Mouse (Mus musculus) CH12F3 (cell line): ENCODE results near the gene Gnb3.
"Not testable (repeated sequence)": the region's sequence is repeated elsewhere in the genome, so short reads cannot be mapped to it uniquely, and the experiment has no call there.

Experiments
- in situ Hi-C: fragments of 300-500 bp; cut with MboI; formaldehyde crosslinking; loops from 2 replicates; pipeline ENCODE4 v1.14.3; 2020; ENCODE audit warnings: low sequenced_read_pairs

Gnb3 gene

GRCm38 (mm10) chr6:124817971-124818370, 22.1 kb downstream of the Gnb3 start:
- in situ Hi-C loops: no loop called here

DNA sequence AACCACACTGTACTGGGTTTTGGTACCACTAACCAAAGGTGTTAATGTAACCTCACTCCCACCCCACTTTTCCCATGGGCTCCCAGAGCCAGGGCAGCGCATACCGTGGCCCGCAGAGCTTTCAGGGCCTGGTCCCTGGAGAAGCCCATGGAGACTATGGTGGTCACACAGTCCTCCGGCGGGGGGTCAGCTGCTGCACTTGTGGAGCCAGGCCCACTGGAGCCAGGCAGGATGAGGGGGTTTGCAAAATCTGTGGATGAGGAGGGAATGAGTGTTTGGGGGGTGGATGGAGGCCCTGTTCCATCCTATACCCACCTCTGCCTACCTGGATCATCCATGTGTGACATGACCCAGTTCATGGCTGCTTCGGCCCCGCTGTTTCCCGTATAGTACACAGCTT, 22.5 kb downstream of the Gnb3 start:
- in situ Hi-C loops: no loop called here

DNA sequence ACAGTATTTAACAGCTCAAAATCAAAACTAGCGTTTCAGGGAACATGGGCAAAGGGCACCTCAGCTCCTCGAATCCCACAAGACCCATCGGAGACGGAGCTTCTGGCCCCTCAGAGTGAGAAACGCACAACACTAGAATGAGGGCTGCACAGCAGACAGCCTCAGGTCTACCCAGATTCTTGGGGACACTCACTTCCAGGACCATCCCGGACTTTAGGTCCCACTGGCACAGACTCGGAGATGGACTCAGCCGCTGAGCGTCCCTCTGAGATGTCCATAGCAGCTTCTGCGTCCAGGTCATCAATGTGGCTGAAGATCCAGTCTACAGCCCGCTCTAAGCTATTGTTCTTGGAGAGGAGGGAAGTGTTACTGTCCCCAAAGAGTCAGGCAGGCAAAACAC, 22.9 kb downstream of the Gnb3 start:
- in situ Hi-C loops: no loop called here

- in situ Hi-C loops: no loop called here
These were observed 23.5 kb downstream of the Gnb3 start for GRCm38 (mm10) chr6:124816611-124817010.

- in situ Hi-C loops: no loop called here
These were observed 25.0 kb downstream of the Gnb3 start for GRCm38 (mm10) chr6:124814858-124815774.

DNA sequence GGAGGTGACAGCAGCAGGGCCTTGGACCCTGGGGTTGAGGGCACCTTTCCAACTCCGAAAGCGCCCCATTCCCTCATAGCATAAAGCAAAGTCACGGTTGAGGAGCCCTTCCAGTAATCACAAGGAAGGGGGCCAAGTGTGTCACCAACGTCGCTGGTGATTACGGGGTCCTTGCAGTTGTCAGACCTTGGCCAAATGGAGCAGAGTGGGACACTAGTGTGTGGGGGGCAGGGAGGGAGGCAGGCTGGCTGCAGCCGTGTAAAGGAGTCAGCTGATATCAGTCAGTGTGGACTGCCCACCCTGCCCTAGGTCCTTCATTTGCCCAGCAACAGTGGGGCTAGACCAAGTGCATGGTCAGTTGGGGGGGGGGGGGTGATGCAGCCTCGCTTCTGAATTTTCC, 25.6 kb downstream of the Gnb3 start:
- in situ Hi-C loops: no loop called here

DNA sequence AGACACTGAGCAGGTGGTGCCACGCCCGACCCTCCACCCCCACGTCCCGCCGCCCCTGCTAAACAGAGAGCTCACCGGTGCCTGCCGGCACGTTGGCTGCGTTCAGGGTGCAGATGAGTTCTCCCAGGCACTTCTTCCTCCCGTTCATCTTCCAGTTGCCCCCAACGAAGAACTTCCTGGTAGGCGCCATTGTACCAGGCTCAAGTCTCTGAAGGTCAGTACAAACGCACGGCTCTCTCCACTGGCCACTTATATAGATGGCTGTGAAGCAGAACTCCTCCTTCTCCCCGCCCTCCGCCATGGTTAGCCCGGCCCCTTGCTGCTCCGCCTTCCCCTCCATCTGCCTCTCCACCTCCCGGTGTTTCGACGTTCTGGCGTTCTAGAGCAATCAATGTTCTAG, 26.1 kb downstream of the Gnb3 start, which contains the start of gene Tpi1:
TSS of gene Tpi1 (minus strand) at position 364 of the 400 bp plus-strand sequence.
- in situ Hi-C loops: no loop called here

GRCm38 (mm10) chr6:124813496-124813895, 26.6 kb downstream of the Gnb3 start:
- in situ Hi-C loops: no loop called here

DNA sequence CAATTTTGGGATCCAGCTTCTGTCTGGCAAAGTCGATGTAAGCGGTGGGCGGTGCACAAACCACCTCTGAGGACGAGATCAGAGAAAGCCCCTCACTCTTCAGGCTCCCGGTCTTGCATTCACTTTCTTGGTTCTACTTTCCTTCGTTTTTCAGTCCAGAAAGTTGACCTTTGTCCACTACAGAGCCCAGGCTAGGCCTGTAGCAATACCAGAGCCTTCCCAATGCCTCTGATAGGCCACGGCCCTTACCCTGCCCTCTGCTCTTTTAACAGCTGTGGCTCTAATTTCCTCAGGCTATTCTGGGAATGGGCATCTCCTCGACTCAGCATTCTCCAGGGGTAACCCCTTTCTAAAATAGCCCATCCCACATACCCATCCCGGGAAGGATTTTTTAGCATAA, 27.2 kb downstream of the Gnb3 start:
- in situ Hi-C loops: no loop called here

DNA sequence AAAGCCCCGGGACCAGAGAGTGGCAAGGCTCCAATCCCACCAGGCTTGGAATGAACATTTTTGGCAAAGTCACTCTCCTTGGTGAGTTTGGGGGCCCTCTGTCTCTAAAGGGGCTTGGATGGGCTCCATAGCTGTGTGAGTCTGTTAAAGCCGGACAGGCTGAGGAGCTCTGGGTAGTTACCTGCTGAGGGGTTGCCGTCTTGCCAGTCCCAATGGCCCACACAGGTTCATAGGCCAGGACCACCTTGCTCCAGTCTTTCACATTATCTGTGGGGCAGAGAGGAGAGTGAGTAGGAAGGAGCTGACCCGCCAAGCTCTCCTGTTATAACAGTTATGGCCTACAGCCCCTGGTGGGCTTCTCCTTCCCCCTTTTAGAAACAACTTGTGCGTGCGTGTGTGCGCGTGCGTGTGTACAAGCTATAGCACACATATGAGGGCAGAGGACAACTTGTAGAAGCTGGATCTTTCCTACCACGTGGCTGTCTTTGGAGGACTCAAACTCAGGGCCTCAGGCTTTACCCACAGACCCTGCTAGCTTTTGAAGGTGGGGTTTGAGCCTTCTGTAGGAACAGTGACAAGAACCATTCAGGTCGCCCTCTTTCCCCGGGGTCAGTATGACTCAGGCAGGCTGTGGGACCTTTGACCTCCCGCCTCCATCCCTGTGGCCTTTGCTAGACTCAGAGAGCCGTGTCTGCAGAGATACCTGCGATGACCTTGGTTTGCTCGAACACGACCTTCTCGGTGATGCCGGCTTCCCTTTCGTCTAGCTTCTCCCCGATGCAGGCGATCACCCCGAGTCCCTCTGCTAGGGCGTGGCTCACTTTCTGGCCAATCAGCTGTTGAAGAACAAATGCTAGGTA, 28.1 kb downstream of the Gnb3 start:
- in situ Hi-C loops: no loop called here

DNA sequence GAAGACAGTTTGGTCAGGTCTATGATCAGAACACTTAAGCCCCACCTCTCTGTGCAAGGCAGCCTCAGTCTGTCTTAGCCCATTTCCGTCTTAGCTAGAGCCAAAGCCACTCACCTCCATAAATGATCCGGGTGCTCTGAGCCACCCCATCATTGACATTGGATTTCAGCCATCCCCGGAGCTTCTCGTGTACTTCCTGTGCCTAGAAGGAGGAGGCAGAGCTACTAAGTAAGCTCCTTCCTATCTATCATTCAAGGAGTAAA, 28.7 kb downstream of the Gnb3 start:
- in situ Hi-C loops: no loop called here

GRCm38 (mm10) chr6:124810566-124811402, 29.3 kb downstream of the Gnb3 start:
- in situ Hi-C loops: not testable (repeated sequence)

GRCm38 (mm10) chr6:124809775-124810538, 30.1 kb downstream of the Gnb3 start:
- in situ Hi-C loops: no loop called here

DNA sequence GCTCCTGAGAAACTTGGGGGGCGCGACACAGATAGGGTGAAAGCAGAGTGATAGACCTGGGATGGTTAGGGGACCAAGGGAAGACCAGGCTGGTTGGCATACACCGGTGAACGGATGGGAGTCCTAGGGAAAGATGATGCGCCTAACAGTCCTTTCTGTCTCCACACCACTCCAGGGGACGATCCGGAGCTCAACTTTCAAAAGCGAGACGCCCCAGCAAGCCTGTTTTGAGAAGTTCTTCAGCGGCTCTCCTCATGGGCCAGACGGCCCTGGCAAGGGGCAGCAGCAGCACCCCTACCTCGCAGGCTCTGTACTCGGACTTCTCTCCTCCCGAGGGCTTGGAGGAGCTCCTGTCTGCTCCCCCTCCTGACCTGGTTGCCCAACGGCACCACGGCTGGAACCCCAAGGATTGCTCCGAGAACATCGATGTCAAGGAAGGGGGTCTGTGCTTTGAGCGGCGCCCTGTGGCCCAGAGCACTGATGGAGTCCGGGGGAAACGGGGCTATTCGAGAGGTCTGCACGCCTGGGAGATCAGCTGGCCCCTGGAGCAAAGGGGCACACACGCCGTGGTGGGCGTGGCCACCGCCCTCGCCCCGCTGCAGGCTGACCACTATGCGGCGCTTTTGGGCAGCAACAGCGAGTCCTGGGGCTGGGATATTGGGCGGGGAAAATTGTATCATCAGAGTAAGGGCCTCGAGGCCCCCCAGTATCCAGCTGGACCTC, 30.9 kb downstream of the Gnb3 start:
- in situ Hi-C loops: no loop called here

- in situ Hi-C loops: no loop called here
These were observed 31.6 kb downstream of the Gnb3 start, which contains the start of gene Spsb2 for GRCm38 (mm10) chr6:124808358-124809012. Gene Spsb2, plus strand, starts transcription at chr6:124808661.

GRCm38 (mm10) chr6:124807986-124808357, 32.1 kb downstream of the Gnb3 start:
- in situ Hi-C loops: no loop called here

GRCm38 (mm10) chr6:124807366-124807765, 32.7 kb downstream of the Gnb3 start:
- in situ Hi-C loops: no loop called here

DNA sequence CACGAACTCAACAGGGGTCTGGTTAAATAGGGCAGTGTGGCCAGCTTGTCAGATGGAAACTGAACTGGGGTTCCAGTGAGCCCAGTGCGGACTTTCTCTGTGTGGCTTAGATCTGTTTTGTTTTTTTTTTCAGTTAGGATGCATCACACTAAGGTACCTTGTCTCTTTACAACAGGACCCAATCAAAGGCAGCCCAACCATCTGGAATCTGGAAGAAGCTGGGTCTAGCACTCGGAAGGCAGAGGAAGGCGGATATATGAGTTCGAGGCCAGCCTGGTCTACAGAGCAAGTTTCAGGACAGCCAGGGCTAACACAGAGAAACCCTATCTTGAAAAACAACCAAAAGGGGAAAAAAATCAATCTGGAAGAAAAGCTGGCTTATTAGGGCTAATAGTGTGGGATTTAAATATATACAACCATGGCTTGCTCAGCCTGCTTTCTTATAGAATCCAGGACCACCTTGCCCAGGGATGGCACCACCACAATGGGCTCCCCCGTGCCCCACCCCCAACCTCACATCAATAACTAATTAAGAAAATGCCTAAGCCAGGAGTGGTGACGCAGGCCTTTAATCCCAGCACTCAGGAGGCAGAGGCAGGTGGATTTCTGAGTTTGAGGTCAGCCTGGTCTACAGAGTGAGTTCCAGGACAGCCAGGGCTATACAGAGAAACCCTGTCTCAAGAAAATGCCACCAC, 33.5 kb downstream of the Gnb3 start:
- in situ Hi-C loops: no loop called here
